Mouse (Mus musculus) brain, embryonic 18.5 days (tissue): ENCODE measurements around the gene Plekhg3.

Experiments used
- DNase-seq: peaks from one replicate; pipeline ENCODE4 v3.0.0-alpha.2; 2012; ENCODE audit warnings: low read depth, low spot score

Gene Plekhg3

GRCm38 (mm10) chr12:76552321-76552720 lies 21.6 kb downstream of the Plekhg3 start:
- DNase-seq: no peak

- DNase-seq: no peak
Observed at GRCm38 (mm10) chr12:76552958-76553357, 22.3 kb downstream of the Plekhg3 start.

DNA sequence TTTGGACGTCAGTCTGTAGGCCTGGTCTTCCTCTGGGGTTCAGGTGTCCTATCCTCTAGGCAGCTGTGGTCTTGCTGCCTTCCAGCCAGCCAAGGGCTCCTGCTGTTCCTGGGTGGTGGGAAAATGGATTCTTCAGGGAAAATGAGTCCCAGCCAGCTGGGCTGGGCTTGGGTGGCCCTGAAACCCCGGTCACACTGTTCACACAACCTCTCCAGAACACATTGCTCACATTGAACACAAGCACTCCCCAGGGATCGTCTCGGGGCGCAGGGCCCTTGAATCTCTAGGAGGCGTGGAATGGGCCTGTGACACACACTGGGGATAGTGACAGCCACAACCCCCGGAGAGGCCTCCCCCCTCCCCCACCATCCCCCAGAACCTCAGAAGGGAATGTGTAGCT lies 23.2 kb downstream of the Plekhg3 start:
- DNase-seq: no peak

DNA sequence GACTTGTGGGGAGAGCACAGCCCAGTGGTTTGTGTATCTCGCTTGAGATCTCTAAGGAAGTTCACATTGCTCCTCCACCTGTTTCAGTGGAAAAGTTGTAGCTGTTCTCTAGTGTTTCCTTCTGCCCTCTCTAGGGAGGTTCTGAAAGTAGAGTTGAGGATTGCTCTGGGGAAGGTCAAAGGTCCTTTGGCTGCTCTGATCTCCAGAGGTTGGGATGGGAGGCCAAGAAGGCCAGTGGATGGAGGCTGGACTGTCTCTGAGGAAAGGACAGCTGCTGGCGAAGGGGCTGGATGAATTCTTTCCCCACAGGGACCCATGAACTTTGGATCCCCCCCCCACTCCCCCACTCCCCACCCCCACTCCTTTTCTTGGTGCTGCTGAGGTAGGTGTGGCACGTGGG lies 23.7 kb downstream of the Plekhg3 start:
- DNase-seq: no peak

- no peak for DNase-seq
Observed at GRCm38 (mm10) chr12:76554871-76555386, 24.2 kb downstream of the Plekhg3 start.

- no peak for DNase-seq
Observed at GRCm38 (mm10) chr12:76556187-76556586, 25.5 kb downstream of the Plekhg3 start.

- no peak for DNase-seq
Observed at GRCm38 (mm10) chr12:76556745-76557389, 26.2 kb downstream of the Plekhg3 start.

GRCm38 (mm10) chr12:76558206-76558605 lies 27.5 kb downstream of the Plekhg3 start:
- DNase-seq: no peak

DNA sequence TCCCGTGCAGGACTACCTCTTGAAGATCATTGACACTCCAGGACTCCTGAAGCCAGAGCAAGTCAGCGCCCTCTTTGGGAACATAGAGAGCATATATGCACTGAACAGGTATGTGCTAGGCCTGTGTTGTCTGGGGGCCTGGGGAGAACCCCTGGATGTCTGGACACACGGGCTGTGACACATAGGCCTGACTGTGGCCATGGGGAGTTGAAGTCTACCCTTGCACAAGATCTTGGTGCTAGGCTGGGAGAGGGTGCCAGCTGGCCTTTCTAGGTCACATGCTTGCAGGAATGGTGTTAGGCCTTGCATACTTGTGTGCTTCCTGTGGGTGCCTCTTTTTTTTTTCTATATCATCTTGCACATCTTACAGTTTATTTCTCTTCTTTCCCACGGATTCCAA lies 31.5 kb downstream of the Plekhg3 start:
- DNase-seq: no peak

- DNase-seq: no peak
Observed at GRCm38 (mm10) chr12:76566284-76566683, 35.6 kb downstream of the Plekhg3 start.

DNA sequence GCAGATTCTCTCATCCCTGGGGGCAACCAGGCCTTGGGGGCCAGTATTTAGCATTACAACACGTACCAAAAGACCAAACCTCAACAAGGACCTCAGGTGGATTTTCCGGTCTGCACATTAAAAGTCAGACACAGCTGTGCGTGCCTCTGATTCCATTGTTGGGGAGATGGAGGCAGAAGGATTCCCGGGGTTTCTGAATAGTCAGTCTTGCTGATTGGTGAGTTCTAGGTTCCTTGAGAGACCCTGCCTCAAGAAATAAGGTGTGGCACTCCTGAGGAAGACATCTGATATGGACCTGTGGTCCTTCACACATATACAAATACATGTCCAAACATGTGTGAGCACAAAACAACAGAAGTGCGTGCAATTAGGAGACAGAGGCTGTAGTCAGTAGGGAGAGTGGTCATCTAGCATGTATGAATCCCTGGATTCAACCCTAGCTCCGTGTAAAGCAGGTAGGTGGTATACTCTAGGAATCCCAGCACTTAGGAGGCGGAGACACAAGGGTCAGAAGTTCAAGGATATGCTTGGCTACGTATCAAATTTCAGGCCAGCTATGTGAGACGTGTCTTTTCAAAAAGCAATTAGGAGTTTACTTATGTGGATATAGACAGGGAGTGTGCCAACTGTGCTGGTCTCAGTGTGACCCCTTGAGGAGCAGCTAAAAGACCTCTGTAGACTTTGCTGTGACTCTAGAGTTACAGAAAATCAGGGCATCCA lies 39.7 kb downstream of the Plekhg3 start:
- no peak for DNase-seq

DNA sequence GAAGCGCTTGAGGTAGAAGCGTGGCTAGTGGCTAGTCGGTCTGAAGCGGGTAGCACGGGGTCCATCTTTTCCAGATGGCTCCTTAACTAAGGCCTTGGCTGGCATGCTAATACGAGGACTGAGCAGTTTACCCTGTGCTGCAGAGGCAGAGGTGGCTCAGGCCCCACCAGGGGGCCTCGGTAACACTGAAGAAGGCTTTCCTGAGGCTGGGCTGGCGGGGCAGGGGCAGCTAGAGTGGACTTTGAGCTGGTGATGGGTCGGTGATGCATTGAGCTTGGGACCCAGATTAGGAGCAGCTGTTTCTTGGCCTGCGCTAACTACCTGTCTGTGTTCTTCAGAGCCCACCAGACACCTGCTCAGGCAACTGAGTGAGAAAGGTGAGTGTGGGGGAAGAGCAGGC lies 40.6 kb downstream of the Plekhg3 start:
- no peak for DNase-seq

DNA sequence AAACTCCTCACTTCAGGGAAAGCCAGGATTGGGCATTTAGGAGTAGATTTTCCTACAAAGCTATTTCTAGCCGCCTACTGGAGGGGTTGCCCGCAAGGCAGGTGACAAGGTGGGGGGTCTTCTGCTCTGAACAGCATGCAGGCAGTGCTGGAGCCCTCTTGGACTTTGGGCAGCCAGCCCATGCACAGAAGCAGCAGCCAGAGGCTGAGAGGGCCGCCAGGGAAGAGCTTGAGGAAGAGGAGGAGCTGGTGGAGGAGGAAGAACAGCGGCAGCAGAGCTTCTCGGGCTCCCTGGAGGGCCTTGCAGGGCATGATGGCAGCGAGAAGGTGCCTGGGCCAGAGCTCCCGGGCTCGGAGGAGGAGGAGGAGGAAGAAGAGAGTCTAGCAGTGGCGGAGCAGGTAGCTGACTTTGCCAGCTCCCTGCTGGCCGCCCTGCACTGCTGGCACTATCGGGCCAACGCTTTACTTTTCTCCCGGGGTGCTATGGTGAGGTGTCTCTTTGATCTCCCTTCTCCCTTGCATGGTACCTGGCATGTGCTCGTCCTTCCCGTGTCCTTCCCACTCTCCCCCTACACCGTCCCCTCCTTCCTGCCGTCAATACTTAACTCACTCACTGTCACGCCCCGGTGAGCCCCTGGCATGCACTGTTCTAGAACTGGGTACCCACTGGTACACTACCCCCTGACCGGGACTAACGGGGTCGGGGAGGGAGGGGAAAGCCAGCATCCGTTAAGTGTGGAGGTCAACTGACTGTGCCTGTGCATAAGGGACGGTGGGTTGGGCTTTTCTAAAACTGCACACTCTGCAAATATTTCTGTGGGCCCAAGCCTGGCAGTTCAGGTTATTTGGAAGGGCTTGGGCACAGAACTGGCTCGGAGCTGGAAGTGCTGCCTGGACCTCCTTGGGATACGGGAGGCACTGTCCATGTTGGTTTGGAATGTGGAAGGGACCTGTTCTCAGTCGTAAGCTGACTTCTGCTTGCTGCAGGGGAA lies 41.9 kb downstream of the Plekhg3 start:
- no peak for DNase-seq

GRCm38 (mm10) chr12:76573381-76573780 lies 42.7 kb downstream of the Plekhg3 start:
- DNase-seq: no peak

- DNase-seq: no peak
Observed at GRCm38 (mm10) chr12:76574815-76575214, 44.1 kb downstream of the Plekhg3 start.

- DNase-seq: no peak
Observed at GRCm38 (mm10) chr12:76576061-76576460, 45.4 kb downstream of the Plekhg3 start.

- DNase-seq: no peak
Observed at GRCm38 (mm10) chr12:76576806-76577205, 46.1 kb downstream of the Plekhg3 start.

DNA sequence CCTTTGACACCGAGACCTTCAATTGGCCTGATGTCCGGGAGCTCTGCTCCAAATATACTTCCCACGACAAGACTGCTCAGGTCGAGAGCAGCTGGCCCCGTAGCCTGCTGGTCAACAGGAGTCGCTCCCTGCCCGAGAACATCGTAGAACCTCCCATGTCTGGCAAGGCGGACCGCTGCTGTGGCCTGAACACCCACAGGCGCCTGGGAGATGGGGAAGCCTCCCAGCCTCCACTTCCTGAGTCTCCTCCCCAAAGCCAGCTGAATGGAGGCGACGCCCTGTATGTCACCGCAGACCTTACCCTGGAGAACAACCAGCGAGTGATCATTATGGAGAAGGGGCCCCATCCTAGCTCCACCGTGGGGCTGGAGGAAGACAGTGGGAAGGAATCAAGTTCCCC lies 47.2 kb downstream of the Plekhg3 start:
- DNase-seq: no peak

DNA sequence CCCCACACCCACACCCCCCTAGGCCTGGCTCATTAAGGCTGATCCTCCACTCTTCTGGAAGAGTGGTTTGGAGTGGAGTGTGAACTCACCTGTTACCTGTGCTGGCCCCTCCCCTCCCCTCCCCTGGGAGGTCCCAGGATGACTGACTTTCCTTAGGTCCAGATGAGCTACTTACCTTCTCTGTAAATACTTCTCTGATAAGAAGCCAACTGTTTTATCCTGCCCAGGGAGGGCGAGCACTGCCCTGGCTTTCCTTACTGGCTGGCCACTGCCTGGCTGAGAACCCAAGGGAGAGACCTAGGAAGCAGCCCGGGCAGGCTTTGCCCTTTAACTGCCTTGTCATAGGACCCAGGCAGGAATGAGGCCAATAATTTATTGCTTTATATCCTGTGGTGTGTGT lies 47.8 kb downstream of the Plekhg3 start:
- no peak for DNase-seq

DNA sequence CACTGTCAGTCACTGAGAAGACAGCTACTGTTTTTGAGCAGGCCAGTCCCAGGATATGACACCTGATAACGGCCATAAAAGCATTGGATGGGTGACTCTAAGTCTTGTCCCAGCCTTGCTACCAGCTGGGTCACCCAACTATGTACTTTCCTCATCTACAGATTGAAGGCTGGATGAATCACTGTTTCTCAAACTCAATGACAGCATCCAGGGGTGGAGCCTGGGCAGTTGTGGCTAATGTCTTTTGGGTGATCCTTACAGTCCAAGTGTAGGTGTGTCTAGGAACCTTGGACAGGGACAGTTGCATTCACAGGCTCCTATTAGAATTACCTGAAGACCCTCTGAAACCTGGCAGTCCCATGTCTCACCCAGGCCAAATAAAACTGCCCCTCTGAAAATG lies 49.1 kb downstream of the Plekhg3 start:
- no peak for DNase-seq

DNA sequence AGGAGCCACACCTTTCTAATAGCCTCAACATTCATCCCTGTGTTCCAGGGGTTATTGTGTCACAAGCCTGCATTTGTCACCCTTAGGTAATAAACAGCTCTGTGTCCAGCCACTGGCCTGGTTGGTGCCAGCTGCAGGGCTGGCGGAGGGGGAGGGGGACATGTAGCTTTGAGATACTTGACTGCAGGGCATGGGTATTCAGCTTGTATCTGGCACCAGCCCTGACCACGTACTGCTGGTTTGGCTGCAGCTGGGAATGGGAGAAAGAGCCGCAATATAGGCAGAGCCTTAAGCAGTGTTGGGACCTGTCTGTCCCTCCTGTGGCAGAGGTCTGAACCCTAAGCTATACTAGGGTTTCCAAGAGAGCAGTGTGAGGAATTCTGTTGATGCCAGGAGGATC lies 51.4 kb downstream of the Plekhg3 start:
- no peak for DNase-seq

DNA sequence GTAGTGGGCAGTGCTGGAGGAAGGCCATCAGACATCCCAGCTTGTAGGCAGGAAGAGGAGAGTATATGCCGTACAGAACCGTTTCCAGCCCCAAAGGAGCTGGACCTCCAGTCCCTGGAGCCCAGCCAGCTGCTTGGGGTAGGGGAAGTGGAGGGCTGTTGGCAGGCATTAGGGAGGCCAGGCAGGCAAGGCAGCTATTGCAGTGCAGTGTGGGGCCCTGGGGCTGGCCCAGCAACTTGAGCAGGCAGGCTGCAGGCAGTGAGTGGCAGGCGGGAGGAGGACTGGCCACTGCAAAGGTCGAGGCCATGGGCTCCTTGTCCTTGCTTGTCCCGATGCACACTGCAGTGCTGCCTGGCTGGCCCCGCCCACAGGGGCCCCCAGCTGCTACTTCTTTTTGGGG lies 52.1 kb downstream of the Plekhg3 start:
- peak; percentile 14 for DNase-seq
